Mouse (Mus musculus): ENCODE results near the gene Cdcp1. TPM values are rescaled to one million over a fixed set of nuclear protein-coding genes. Genes with fewer than 3 reads are reported as not detected.

Gene Cdcp1
- total RNA-seq, 1 experiment = 3.3 TPM

DNA sequence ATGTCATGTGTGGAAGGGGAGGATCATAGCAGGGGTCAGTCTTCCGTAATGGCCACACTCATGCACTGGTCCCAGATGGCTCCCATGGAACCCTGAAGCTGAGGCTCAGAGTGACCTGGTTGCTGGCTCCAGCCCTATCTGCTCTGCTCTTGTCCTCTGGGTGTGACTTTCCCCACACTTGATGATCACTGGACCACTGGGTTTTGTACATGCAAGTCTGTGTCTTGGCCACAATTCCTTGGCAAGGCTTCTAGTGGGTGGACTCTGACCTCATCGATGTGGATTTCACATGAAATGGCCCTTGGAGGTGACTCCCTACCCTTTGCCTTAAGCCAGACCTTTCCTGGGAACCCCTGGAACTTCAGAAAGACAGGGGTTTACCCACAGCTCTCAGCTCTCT, 62.7 kb downstream of the Cdcp1 start:
- H3K27ac ChIP-seq (ENCODE audit: insufficient read depth, low read depth, low read length, poor library complexity, severe bottlenecking) = no peak overlapping the region
- no peaks in the 10 kb centered on the region for H3K36me3 ChIP-seq (ENCODE audit: control insufficient read depth, insufficient read depth, low read length, poor library complexity, severe bottlenecking)
- H3K9ac ChIP-seq (ENCODE audit: insufficient read depth, low read depth, low read length, poor library complexity, severe bottlenecking) = no peak overlapping the region
- TF ChIP-seq CHD2 (IDR thresholded peaks at IDR 0.05; ENCODE audit: low read depth, low read length) (no peak), ZNF384 (IDR thresholded peaks at IDR 0.05; ENCODE audit: low read depth, low read length) (no peak), HCFC1 (IDR thresholded peaks at IDR 0.05; ENCODE audit: borderline replicate concordance, insufficient read depth, low read length) (no peak), ZC3H11A (IDR thresholded peaks at IDR 0.05; ENCODE audit: borderline replicate concordance, low read depth, low read length) (no peak), MAFK (IDR thresholded peaks at IDR 0.05; ENCODE audit: insufficient read depth, low read depth, low read length) (no peak)
- H3K9me3 ChIP-seq (ENCODE audit: control insufficient read depth, insufficient read depth, low read depth, low read length) = no peaks in the 10 kb centered on the region
- in situ Hi-C loops (cut with MboI; ENCODE audit: low sequenced_read_pairs in 2 of 2, unreplicated experiment in 2 of 2) = loop anchor here in 1 of 2 experiments (10.0 kb wide), 1 partner anchor 372 kb away; the partner anchor contains the start of gene Sacm1l
- H3K4me3 ChIP-seq (ENCODE audit: insufficient read depth in 1 of 2, low read depth in 1 of 2, low read length in 2 of 2, poor library complexity in 1 of 2, severe bottlenecking in 1 of 2) = no peak overlapping the region
- DNase-seq (ENCODE audit: low read depth, low spot score) = no peak
- peaks cover 0 to 3% of the 10 kb centered on the region in 2 experiments; a peak in 1 of 4 replicates for H3K4me1 ChIP-seq (ENCODE audit: control insufficient read depth in 2 of 2, insufficient read depth in 2 of 2, low read length in 2 of 2, poor library complexity in 1 of 2)

DNA sequence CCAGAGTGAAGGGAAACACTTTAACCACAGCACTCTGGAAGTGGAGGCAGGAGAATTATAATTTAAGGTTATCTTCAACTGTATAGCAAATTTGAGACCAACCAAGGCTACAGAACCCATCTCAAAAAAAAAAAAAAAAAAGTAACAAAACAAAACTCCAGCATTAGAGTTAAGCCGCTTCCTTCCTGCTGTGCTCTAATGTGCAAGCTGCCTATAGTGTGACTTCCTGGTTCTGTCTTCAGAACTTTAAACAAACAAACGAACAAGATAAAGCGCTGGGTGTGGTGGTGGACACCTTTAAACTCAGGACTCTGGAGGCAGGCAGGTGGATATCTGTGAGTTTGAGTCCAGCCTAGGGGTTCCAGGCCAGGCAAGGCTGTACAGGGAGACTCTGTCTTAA, 63.8 kb downstream of the Cdcp1 start:
- TF ChIP-seq MAFK (IDR thresholded peaks at IDR 0.05; ENCODE audit: insufficient read depth, low read depth, low read length) (no peak), ZNF384 (IDR thresholded peaks at IDR 0.05; ENCODE audit: low read depth, low read length) (no peak), CHD2 (IDR thresholded peaks at IDR 0.05; ENCODE audit: low read depth, low read length) (no peak), HCFC1 (IDR thresholded peaks at IDR 0.05; ENCODE audit: borderline replicate concordance, insufficient read depth, low read length) (no peak), ZC3H11A (IDR thresholded peaks at IDR 0.05; ENCODE audit: borderline replicate concordance, low read depth, low read length) (no peak)
- Histone ChIP-seq H3K36me3 (ENCODE audit: control insufficient read depth, insufficient read depth, low read length, poor library complexity, severe bottlenecking) (no peaks in the 10 kb centered on the region), H3K9ac (ENCODE audit: insufficient read depth, low read depth, low read length, poor library complexity, severe bottlenecking) (no peak overlapping the region), H3K27ac (ENCODE audit: insufficient read depth, low read depth, low read length, poor library complexity, severe bottlenecking) (no peak overlapping the region), H3K4me1 (ENCODE audit: control insufficient read depth in 2 of 2, insufficient read depth in 2 of 2, low read length in 2 of 2, poor library complexity in 1 of 2) (peaks cover 0 to 3% of the 10 kb centered on the region in 2 experiments; a peak in 1 of 4 replicates), H3K4me3 (ENCODE audit: insufficient read depth in 1 of 2, low read depth in 1 of 2, low read length in 2 of 2, poor library complexity in 1 of 2, severe bottlenecking in 1 of 2) (no peak overlapping the region), H3K9me3 (ENCODE audit: control insufficient read depth, insufficient read depth, low read depth, low read length) (no peaks in the 10 kb centered on the region)
- in situ Hi-C loops (cut with MboI; ENCODE audit: low sequenced_read_pairs in 2 of 2, unreplicated experiment in 2 of 2) = loop anchor here in 1 of 2 experiments (10.0 kb wide), 1 partner anchor 373 kb away; the partner anchor contains the start of gene Sacm1l
- DNase-seq (ENCODE audit: low read depth, low spot score) = no peak

DNA sequence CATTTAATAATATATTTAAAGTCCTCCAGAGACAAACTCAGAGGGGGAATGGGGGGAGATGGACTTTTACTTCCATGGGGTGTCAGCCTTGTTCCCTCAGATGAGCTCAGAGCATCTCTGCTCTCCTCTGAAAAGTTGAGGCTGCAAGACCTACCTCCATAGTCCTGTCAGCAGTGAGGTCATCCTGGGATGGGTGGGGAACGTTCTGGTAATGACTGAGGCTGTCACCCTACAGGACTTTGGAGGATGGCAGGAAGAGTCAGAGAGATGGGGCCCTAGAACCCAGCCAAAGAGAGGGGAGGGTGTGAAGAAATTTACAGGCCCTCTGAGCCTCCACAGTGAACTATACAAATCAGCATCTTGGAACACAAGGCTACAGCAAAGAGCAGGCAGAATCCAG, 64.3 kb downstream of the Cdcp1 start:
- in situ Hi-C loops (cut with MboI; ENCODE audit: low sequenced_read_pairs in 2 of 2, unreplicated experiment in 2 of 2) = loop anchor here in 1 of 2 experiments (10.0 kb wide), 1 partner anchor 373 kb away; the partner anchor contains the start of gene Sacm1l
- H3K4me1 ChIP-seq (ENCODE audit: control insufficient read depth in 2 of 2, insufficient read depth in 2 of 2, low read length in 2 of 2, poor library complexity in 1 of 2) = peaks cover 0 to 1% of the 10 kb centered on the region in 2 experiments; a peak in 1 of 4 replicates
- H3K27ac ChIP-seq (ENCODE audit: insufficient read depth, low read depth, low read length, poor library complexity, severe bottlenecking) = no peak overlapping the region
- TF ChIP-seq HCFC1 (IDR thresholded peaks at IDR 0.05; ENCODE audit: borderline replicate concordance, insufficient read depth, low read length) (no peak), ZNF384 (IDR thresholded peaks at IDR 0.05; ENCODE audit: low read depth, low read length) (no peak), CHD2 (IDR thresholded peaks at IDR 0.05; ENCODE audit: low read depth, low read length) (no peak), MAFK (IDR thresholded peaks at IDR 0.05; ENCODE audit: insufficient read depth, low read depth, low read length) (no peak), ZC3H11A (IDR thresholded peaks at IDR 0.05; ENCODE audit: borderline replicate concordance, low read depth, low read length) (no peak)
- no peaks in the 10 kb centered on the region for H3K9me3 ChIP-seq (ENCODE audit: control insufficient read depth, insufficient read depth, low read depth, low read length)
- no peak overlapping the region for H3K4me3 ChIP-seq (ENCODE audit: insufficient read depth in 1 of 2, low read depth in 1 of 2, low read length in 2 of 2, poor library complexity in 1 of 2, severe bottlenecking in 1 of 2)
- no peak overlapping the region for H3K9ac ChIP-seq (ENCODE audit: insufficient read depth, low read depth, low read length, poor library complexity, severe bottlenecking)
- no peaks in the 10 kb centered on the region for H3K36me3 ChIP-seq (ENCODE audit: control insufficient read depth, insufficient read depth, low read length, poor library complexity, severe bottlenecking)
- DNase-seq (ENCODE audit: low read depth, low spot score) = no peak

DNA sequence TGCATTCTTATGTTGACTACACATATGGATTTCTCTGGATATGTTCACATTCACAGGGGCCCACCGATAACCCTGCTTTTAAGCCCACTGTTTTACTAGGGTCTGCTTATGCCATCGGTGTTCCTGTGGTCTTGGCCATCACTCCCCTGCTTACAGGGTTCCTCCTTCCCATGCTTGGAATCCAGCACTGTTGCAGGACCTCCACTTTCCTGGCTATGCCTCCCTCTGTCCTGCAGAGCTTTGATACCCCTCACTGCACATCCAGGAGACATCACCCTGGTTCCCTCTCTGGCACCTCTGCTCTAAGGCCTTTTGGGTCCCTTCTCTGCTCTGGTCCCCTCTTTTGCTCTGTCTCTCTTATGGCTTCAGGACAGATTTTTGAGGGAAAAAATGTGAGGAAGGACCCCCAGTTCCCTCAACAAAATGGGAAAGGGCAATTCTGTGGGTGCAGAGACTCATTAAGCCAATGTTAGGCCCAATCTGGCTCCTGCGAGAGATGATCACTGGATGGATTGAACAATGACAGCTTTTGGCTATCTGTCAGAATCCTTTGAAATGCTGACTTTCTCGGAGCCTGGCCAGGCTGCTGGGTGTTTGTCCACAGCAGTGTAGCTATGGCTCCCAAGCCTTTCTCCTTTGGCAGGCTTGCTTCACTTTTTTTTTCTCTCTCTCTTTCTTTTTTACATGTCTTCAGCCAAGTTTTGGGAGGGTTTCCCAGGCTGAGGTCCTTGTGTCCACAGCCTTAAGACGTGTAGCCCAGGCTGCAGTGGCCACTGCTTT, 65.4 kb downstream of the Cdcp1 start, which contains the start of gene Clec3b:
Gene Clec3b, plus strand, starts transcription at position 706 of the 780 bp plus-strand sequence.
- Histone ChIP-seq H3K9me3 (ENCODE audit: control insufficient read depth, insufficient read depth, low read depth, low read length) (no peaks in the 10 kb centered on the region; the same call in 1 of the 2 replicates), H3K4me3 (ENCODE audit: insufficient read depth in 1 of 2, low read depth in 1 of 2, low read length in 2 of 2, poor library complexity in 1 of 2, severe bottlenecking in 1 of 2) (no peak within 1 kb of the TSS), H3K4me1 (ENCODE audit: control insufficient read depth in 2 of 2, insufficient read depth in 2 of 2, low read length in 2 of 2, poor library complexity in 1 of 2) (no peaks in the 10 kb centered on the region), H3K36me3 (ENCODE audit: control insufficient read depth, insufficient read depth, low read length, poor library complexity, severe bottlenecking) (no peaks in the 10 kb centered on the region), H3K9ac (ENCODE audit: insufficient read depth, low read depth, low read length, poor library complexity, severe bottlenecking) (no peak within 1 kb of the TSS), H3K27ac (ENCODE audit: insufficient read depth, low read depth, low read length, poor library complexity, severe bottlenecking) (no peak within 1 kb of the TSS)
- no peak for TF ChIP-seq ZC3H11A (IDR thresholded peaks at IDR 0.05; ENCODE audit: borderline replicate concordance, low read depth, low read length)
- no peak for TF ChIP-seq CHD2 (IDR thresholded peaks at IDR 0.05; ENCODE audit: low read depth, low read length)
- no peak for TF ChIP-seq HCFC1 (IDR thresholded peaks at IDR 0.05; ENCODE audit: borderline replicate concordance, insufficient read depth, low read length)
- no peak for TF ChIP-seq MAFK (IDR thresholded peaks at IDR 0.05; ENCODE audit: insufficient read depth, low read depth, low read length)
- no peak for TF ChIP-seq ZNF384 (IDR thresholded peaks at IDR 0.05; ENCODE audit: low read depth, low read length)
- no peak for DNase-seq (ENCODE audit: low read depth, low spot score)
- in situ Hi-C loops (cut with MboI; ENCODE audit: low sequenced_read_pairs in 2 of 2, unreplicated experiment in 2 of 2) = loop anchor here in 1 of 2 experiments (10.0 kb wide), 1 partner anchor 374 kb away; the partner anchor contains the start of gene Sacm1l
